Mouse (Mus musculus) liver, postnatal 0 days (tissue): ENCODE measurements at regions not wholly inside any gene's neighbourhood (a gene's known extent, or its start where the extent isn't known, plus 50 kb on each side); places are given as distances from the start of the nearest gene placed in this dataset.

Experiments
- CTCF ChIP-seq: sonication (generic); IDR thresholded peaks from 2 replicates; pipeline ENCODE4 v1.5.1; 2016; ENCODE audit warnings: antibody characterized with exemption, low read depth
- EP300 ChIP-seq: IDR thresholded peaks from 2 replicates; pipeline ENCODE4 v1.6.1; 2016; ENCODE audit warnings: antibody characterized with exemption, low read depth, mild to moderate bottlenecking

GRCm38 (mm10) chr9:30525086-30525485 is 98.2 kb downstream of the Snx19 start:
- TF ChIP-seq CTCF (no peak), EP300 (no peak)
